Mouse (Mus musculus) natural killer cell, adult 2 months (primary cell): ENCODE measurements around the gene Olfr1323.

Experiments
- DNase-seq, 2 experiments: peaks; one replicate each; pipeline ENCODE4 v3.0.0; 2022; ENCODE audit warnings: low spot score in 2 of 2

The Olfr1323 gene

DNA sequence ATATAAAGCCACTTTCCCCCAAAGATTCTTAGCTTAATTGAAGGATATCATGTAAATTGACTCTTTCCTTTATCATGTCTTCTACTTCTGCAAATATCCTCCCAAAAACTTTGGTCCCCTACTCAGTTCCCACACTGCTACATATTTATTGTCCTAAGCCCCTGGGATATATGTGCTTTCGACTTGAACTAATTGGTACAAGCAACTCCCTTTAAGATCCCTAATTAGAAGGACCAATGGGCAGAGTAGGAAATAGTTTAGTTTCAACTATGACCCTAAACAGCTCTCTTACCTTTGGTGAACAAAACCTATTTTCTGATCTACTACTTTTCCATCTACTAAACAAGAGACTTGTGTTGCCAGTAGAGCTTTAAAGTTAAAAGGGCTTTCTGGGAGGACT, at the start of gene Olfr1323:
Gene Olfr1323 (minus strand): TSS at position 101 of the 400 bp plus-strand sequence.
- DNase-seq, result no peak

DNA sequence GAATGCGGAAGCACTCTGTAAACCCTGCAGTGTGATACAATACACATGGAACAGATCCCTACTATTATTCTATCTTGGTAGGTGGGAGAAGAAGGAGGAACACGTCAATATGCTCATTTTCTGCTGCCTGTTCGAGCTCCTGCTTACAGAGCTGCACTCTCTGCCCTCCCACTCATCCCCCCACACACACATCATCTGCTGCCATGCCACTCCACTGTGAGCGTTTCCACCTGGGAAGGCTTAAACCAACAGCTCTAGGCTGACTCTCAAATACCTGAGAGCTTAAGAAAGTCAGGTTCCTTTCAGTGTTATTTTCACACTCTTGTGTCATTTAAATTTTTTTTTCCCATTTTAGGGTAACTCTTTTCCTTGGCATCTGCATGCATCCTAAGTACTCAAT, 6.9 kb downstream of the Olfr1323 start:
- DNase-seq, result no peak
